Mouse (Mus musculus) cerebellum, adult 9-11 months (tissue): ENCODE data around the gene Aldh3b1.

Experiments
- DNase-seq: peaks from one replicate; pipeline ENCODE4 v3.0.0; 2022

The Aldh3b1 gene

GRCm38 (mm10) chr19:3942986-3943735 lies 13.6 kb upstream of the Aldh3b1 start:
- no peak for DNase-seq

- no peak for DNase-seq
These were observed 12.7 kb upstream of the Aldh3b1 start for GRCm38 (mm10) chr19:3942315-3942714.

GRCm38 (mm10) chr19:3935896-3936850 lies 6.6 kb upstream of the Aldh3b1 start:
- DNase-seq = peak; percentile 66

GRCm38 (mm10) chr19:3935032-3935895 lies 5.7 kb upstream of the Aldh3b1 start, which contains the start of gene Unc93b1:
Gene Unc93b1 (plus strand): TSS chr19:3935186.
- DNase-seq = no peak

GRCm38 (mm10) chr19:3931716-3932115 lies 2.1 kb upstream of the Aldh3b1 start:
- DNase-seq = peak; percentile 16

- peak; percentile 58 for DNase-seq
These were observed 852 bp upstream of the Aldh3b1 start for GRCm38 (mm10) chr19:3930262-3931057.

- no peak for DNase-seq
These were observed 829 bp downstream of the Aldh3b1 start for GRCm38 (mm10) chr19:3928779-3929178.

GRCm38 (mm10) chr19:3927989-3928388 lies 1.6 kb downstream of the Aldh3b1 start:
- peak; percentile 38 for DNase-seq

- no peak for DNase-seq
These were observed 2.9 kb downstream of the Aldh3b1 start for GRCm38 (mm10) chr19:3926685-3927084.

GRCm38 (mm10) chr19:3926279-3926678 lies 3.3 kb downstream of the Aldh3b1 start:
- DNase-seq = peak; percentile 73

GRCm38 (mm10) chr19:3925859-3926258 lies 3.7 kb downstream of the Aldh3b1 start:
- no peak for DNase-seq

GRCm38 (mm10) chr19:3924868-3925267 lies 4.7 kb downstream of the Aldh3b1 start:
- DNase-seq = no peak

- no peak for DNase-seq
These were observed 5.4 kb downstream of the Aldh3b1 start for GRCm38 (mm10) chr19:3924190-3924589.

GRCm38 (mm10) chr19:3923586-3923985 lies 6.0 kb downstream of the Aldh3b1 start:
- no peak for DNase-seq

- no peak for DNase-seq
These were observed 6.8 kb downstream of the Aldh3b1 start for GRCm38 (mm10) chr19:3922661-3923371.

GRCm38 (mm10) chr19:3919928-3920327 lies 9.7 kb downstream of the Aldh3b1 start:
- no peak for DNase-seq

- no peak for DNase-seq
These were observed 12.9 kb downstream of the Aldh3b1 start for GRCm38 (mm10) chr19:3916727-3917126.

- no peak for DNase-seq
These were observed 15.1 kb downstream of the Aldh3b1 start for GRCm38 (mm10) chr19:3914535-3914934.

- DNase-seq = peak; percentile 51
These were observed 15.9 kb downstream of the Aldh3b1 start for GRCm38 (mm10) chr19:3913692-3914091.

- peak; percentile 98 for DNase-seq
These were observed 17.0 kb downstream of the Aldh3b1 start, which contains the start of gene Ndufs8 for GRCm38 (mm10) chr19:3912337-3913204. Gene Ndufs8 (minus strand): TSS chr19:3912774.
